Mouse (Mus musculus): ENCODE measurements at regions not wholly inside any gene's neighbourhood (a gene's known extent, or its start where the extent isn't known, plus 50 kb on each side); places are given as distances from the start of the nearest gene placed in this dataset.

- Histone ChIP-seq H3K4me3 (no peak overlapping the region), H3K36me3 (ENCODE audit: control insufficient read depth, insufficient read depth) (no peaks in the 10 kb centered on the region), H3K27me3 (ENCODE audit: control insufficient read depth, insufficient read depth, insufficient read length) (no peaks in the 10 kb centered on the region), H3ac (ENCODE audit: control insufficient read depth, insufficient read length) (no peak overlapping the region), H3K79me2 (ENCODE audit: control insufficient read depth, insufficient read depth) (no peaks in the 10 kb centered on the region), H3K4me2 (ENCODE audit: low read depth) (no peak overlapping the region)
- no peak for TF ChIP-seq POLR2A (IDR thresholded peaks at IDR 0.05; ENCODE audit: insufficient read length, low read depth)
- TF ChIP-seq SRF (IDR thresholded peaks at IDR 0.05; ENCODE audit: control insufficient read depth, insufficient read length, low read depth), result no peak
- no peak for TF ChIP-seq TCF3 (IDR thresholded peaks at IDR 0.05; ENCODE audit: insufficient read length, low read depth)
- no peak for TF ChIP-seq MYOG (IDR thresholded peaks at IDR 0.05; ENCODE audit: control insufficient read depth in 1 of 3, insufficient read depth in 1 of 3, insufficient read length in 2 of 3, low read depth in 2 of 3)
- TF ChIP-seq USF1 (IDR thresholded peaks at IDR 0.05; ENCODE audit: low read depth), result no peak
- no peak for TF ChIP-seq CEBPB (IDR thresholded peaks at IDR 0.05; ENCODE audit: insufficient read depth, poor library complexity, severe bottlenecking)
- TF ChIP-seq MAX (IDR thresholded peaks at IDR 0.05; ENCODE audit: low read depth), result no peak
- no peak for TF ChIP-seq E2F4 (IDR thresholded peaks at IDR 0.05; ENCODE audit: insufficient read depth)
- TF ChIP-seq REST (IDR thresholded peaks at IDR 0.05; ENCODE audit: insufficient read depth, insufficient read length), result no peak
- no peak for TF ChIP-seq MYOD1 (IDR thresholded peaks at IDR 0.05; ENCODE audit: control insufficient read depth in 1 of 3, insufficient read length in 2 of 3, low read depth in 2 of 3)
- no peak for TF ChIP-seq POLR2AphosphoS2 (IDR thresholded peaks at IDR 0.05; ENCODE audit: insufficient read length, low read depth)
- no peak for TF ChIP-seq TCF12 (IDR thresholded peaks at IDR 0.05; ENCODE audit: insufficient read depth, poor library complexity, severe bottlenecking)
These were observed 246.1 kb upstream of the Cdh6 start for GRCm38 (mm10) chr15:13419616-13420015.

- no peaks in the 10 kb centered on the region for H3K36me3 ChIP-seq (ENCODE audit: control insufficient read depth, insufficient read depth)
- no peak overlapping the region for H3ac ChIP-seq (ENCODE audit: control insufficient read depth, insufficient read length)
- TF ChIP-seq MAX (IDR thresholded peaks at IDR 0.05; ENCODE audit: low read depth), result no peak
- no peak for TF ChIP-seq POLR2A (IDR thresholded peaks at IDR 0.05; ENCODE audit: insufficient read length, low read depth)
- TF ChIP-seq MYOD1 (IDR thresholded peaks at IDR 0.05; ENCODE audit: control insufficient read depth in 1 of 3, insufficient read length in 2 of 3, low read depth in 2 of 3), result no peak
- TF ChIP-seq E2F4 (IDR thresholded peaks at IDR 0.05; ENCODE audit: insufficient read depth), result no peak
- no peak for TF ChIP-seq SRF (IDR thresholded peaks at IDR 0.05; ENCODE audit: control insufficient read depth, insufficient read length, low read depth)
- no peak for TF ChIP-seq REST (IDR thresholded peaks at IDR 0.05; ENCODE audit: insufficient read depth, insufficient read length)
- TF ChIP-seq TCF12 (IDR thresholded peaks at IDR 0.05; ENCODE audit: insufficient read depth, poor library complexity, severe bottlenecking), result no peak
- no peak for TF ChIP-seq TCF3 (IDR thresholded peaks at IDR 0.05; ENCODE audit: insufficient read length, low read depth)
- TF ChIP-seq POLR2AphosphoS2 (IDR thresholded peaks at IDR 0.05; ENCODE audit: insufficient read length, low read depth), result no peak
- TF ChIP-seq USF1 (IDR thresholded peaks at IDR 0.05; ENCODE audit: low read depth), result no peak
- no peak for TF ChIP-seq CEBPB (IDR thresholded peaks at IDR 0.05; ENCODE audit: insufficient read depth, poor library complexity, severe bottlenecking)
- no peak for TF ChIP-seq MYOG (IDR thresholded peaks at IDR 0.05; ENCODE audit: control insufficient read depth in 1 of 3, insufficient read depth in 1 of 3, insufficient read length in 2 of 3, low read depth in 2 of 3)
- no peak overlapping the region for H3K4me2 ChIP-seq (ENCODE audit: low read depth)
- H3K27me3 ChIP-seq (ENCODE audit: control insufficient read depth, insufficient read depth, insufficient read length), result no peaks in the 10 kb centered on the region
- no peaks in the 10 kb centered on the region for H3K79me2 ChIP-seq (ENCODE audit: control insufficient read depth, insufficient read depth)
- no peak overlapping the region for H3K4me3 ChIP-seq
These were observed 236.7 kb upstream of the Cdh6 start for GRCm38 (mm10) chr15:13410065-13410688.

GRCm38 (mm10) chr15:13393155-13393554 lies 219.7 kb upstream of the Cdh6 start:
- Histone ChIP-seq H3ac (ENCODE audit: control insufficient read depth, insufficient read length) (no peak overlapping the region), H3K36me3 (ENCODE audit: control insufficient read depth, insufficient read depth) (no peaks in the 10 kb centered on the region), H3K4me2 (ENCODE audit: low read depth) (no peak overlapping the region), H3K27me3 (ENCODE audit: control insufficient read depth, insufficient read depth, insufficient read length) (no peaks in the 10 kb centered on the region), H3K4me3 (no peak overlapping the region), H3K79me2 (ENCODE audit: control insufficient read depth, insufficient read depth) (no peaks in the 10 kb centered on the region)
- TF ChIP-seq USF1 (IDR thresholded peaks at IDR 0.05; ENCODE audit: low read depth) (no peak), CEBPB (IDR thresholded peaks at IDR 0.05; ENCODE audit: insufficient read depth, poor library complexity, severe bottlenecking) (no peak), TCF12 (IDR thresholded peaks at IDR 0.05; ENCODE audit: insufficient read depth, poor library complexity, severe bottlenecking) (no peak), MYOG (IDR thresholded peaks at IDR 0.05; ENCODE audit: control insufficient read depth in 1 of 3, insufficient read depth in 1 of 3, insufficient read length in 2 of 3, low read depth in 2 of 3) (no peak), MAX (IDR thresholded peaks at IDR 0.05; ENCODE audit: low read depth) (no peak), POLR2AphosphoS2 (IDR thresholded peaks at IDR 0.05; ENCODE audit: insufficient read length, low read depth) (no peak), SRF (IDR thresholded peaks at IDR 0.05; ENCODE audit: control insufficient read depth, insufficient read length, low read depth) (no peak), E2F4 (IDR thresholded peaks at IDR 0.05; ENCODE audit: insufficient read depth) (no peak), REST (IDR thresholded peaks at IDR 0.05; ENCODE audit: insufficient read depth, insufficient read length) (no peak), MYOD1 (IDR thresholded peaks at IDR 0.05; ENCODE audit: control insufficient read depth in 1 of 3, insufficient read length in 2 of 3, low read depth in 2 of 3) (no peak), TCF3 (IDR thresholded peaks at IDR 0.05; ENCODE audit: insufficient read length, low read depth) (no peak), POLR2A (IDR thresholded peaks at IDR 0.05; ENCODE audit: insufficient read length, low read depth) (no peak)

GRCm38 (mm10) chr15:13391331-13391730 lies 217.9 kb upstream of the Cdh6 start:
- TF ChIP-seq CEBPB (IDR thresholded peaks at IDR 0.05; ENCODE audit: insufficient read depth, poor library complexity, severe bottlenecking) (no peak), POLR2A (IDR thresholded peaks at IDR 0.05; ENCODE audit: insufficient read length, low read depth) (no peak), USF1 (IDR thresholded peaks at IDR 0.05; ENCODE audit: low read depth) (no peak), MYOG (IDR thresholded peaks at IDR 0.05; ENCODE audit: control insufficient read depth in 1 of 3, insufficient read depth in 1 of 3, insufficient read length in 2 of 3, low read depth in 2 of 3) (no peak), TCF12 (IDR thresholded peaks at IDR 0.05; ENCODE audit: insufficient read depth, poor library complexity, severe bottlenecking) (no peak), SRF (IDR thresholded peaks at IDR 0.05; ENCODE audit: control insufficient read depth, insufficient read length, low read depth) (no peak), MYOD1 (IDR thresholded peaks at IDR 0.05; ENCODE audit: control insufficient read depth in 1 of 3, insufficient read length in 2 of 3, low read depth in 2 of 3) (no peak), POLR2AphosphoS2 (IDR thresholded peaks at IDR 0.05; ENCODE audit: insufficient read length, low read depth) (no peak), E2F4 (IDR thresholded peaks at IDR 0.05; ENCODE audit: insufficient read depth) (no peak), TCF3 (IDR thresholded peaks at IDR 0.05; ENCODE audit: insufficient read length, low read depth) (no peak), REST (IDR thresholded peaks at IDR 0.05; ENCODE audit: insufficient read depth, insufficient read length) (no peak), MAX (IDR thresholded peaks at IDR 0.05; ENCODE audit: low read depth) (no peak)
- Histone ChIP-seq H3K27me3 (ENCODE audit: control insufficient read depth, insufficient read depth, insufficient read length) (no peaks in the 10 kb centered on the region), H3K36me3 (ENCODE audit: control insufficient read depth, insufficient read depth) (no peaks in the 10 kb centered on the region), H3K79me2 (ENCODE audit: control insufficient read depth, insufficient read depth) (no peaks in the 10 kb centered on the region), H3K4me3 (no peak overlapping the region), H3K4me2 (ENCODE audit: low read depth) (no peak overlapping the region), H3ac (ENCODE audit: control insufficient read depth, insufficient read length) (no peak overlapping the region)
